In genomic region chr1:180226221-180226713, GRCm38 (mm10) we compare ENCODE assay signal across 8 mouse cellular contexts. TPM values are rescaled to one million over a fixed set of nuclear protein-coding genes. Genes with fewer than 3 reads are reported as not detected.
A peak's percentile ranks its signal among the peaks of the same experiment; 100 is the strongest.
DNase-seq lines count a peak whose midpoint lies in the region; ATAC-seq and TF ChIP-seq lines count a peak whose summit lies in the region.

No protein-coding gene starts in this region.

- peak; percentile 57 for ATAC-seq in intestine, postnatal 0 days

- peak overlapping the region; percentile 68 for H3K4me2 ChIP-seq in intestine, postnatal 0 days (replicated peaks; ENCODE audit: low read depth)

- no peaks in the 10 kb centered on the region for H3K4me1 ChIP-seq in embryonic fibroblast, embryonic 13.5 days (ENCODE audit: control insufficient read depth, insufficient read depth, low read length)
- H3K4me1 ChIP-seq in intestine, postnatal 0 days (replicated peaks; ENCODE audit: control insufficient read depth, insufficient read depth, low read length), result 0 out of 2 replicates have a peak, but pooled peaks cover 3% of the 10 kb centered on the region

- H3K27me3 ChIP-seq in intestine, postnatal 0 days (replicated peaks; ENCODE audit: control insufficient read depth, insufficient read depth, low read length), result no peaks in the 10 kb centered on the region

- H3K9me3 ChIP-seq in intestine, postnatal 0 days (ENCODE audit: control insufficient read depth), result peaks cover 4% of the 10 kb centered on the region; the same call in 1 of the 2 replicates

- H3K4me3 ChIP-seq in embryonic fibroblast, embryonic 13.5 days (ENCODE audit: insufficient read depth, low read length), result peak overlapping the region; percentile 47
- peak overlapping the region; percentile 43 for H3K4me3 ChIP-seq in intestine, postnatal 0 days (ENCODE audit: low read depth, low read length)

- TF ChIP-seq CTCF in embryonic fibroblast, embryonic 13.5 days (IDR thresholded peaks at IDR 0.05; ENCODE audit: borderline replicate concordance, insufficient read depth, low read length), result no peak
- peak; percentile 56 for TF ChIP-seq CTCF in intestine, postnatal 0 days (IDR thresholded peaks at IDR 0.05; ENCODE audit: low read depth)

- no peak for TF ChIP-seq POLR2A in embryonic fibroblast, embryonic 13.5 days (IDR thresholded peaks at IDR 0.05; ENCODE audit: low read depth, low read length)

- 5% methylated on average over 12 of the region's 12 CpGs for WGBS in intestine, postnatal 0 days

- no peak overlapping the region for H3K27ac ChIP-seq in embryonic fibroblast, embryonic 13.5 days (ENCODE audit: insufficient read depth, low read length)
- H3K27ac ChIP-seq in intestine, postnatal 0 days (ENCODE audit: low read depth, low read length), result peak overlapping the region; percentile 81

- no peaks in the 10 kb centered on the region for H3K36me3 ChIP-seq in intestine, postnatal 0 days (ENCODE audit: control insufficient read depth, insufficient read depth)

- H3K9ac ChIP-seq in intestine, postnatal 0 days (ENCODE audit: low read depth, low read length), result peak overlapping the region; percentile 45; the same call in 1 of the 2 replicates

- DNase-seq in spleen, adult 18-20 months, result peak; percentile 33 to 38
- no peak for DNase-seq in spleen, adult 12 weeks (ENCODE audit: low spot score)
- DNase-seq in lung, postnatal 4 days, result peak; percentile 36 to 48
- DNase-seq in spleen, postnatal 36 days (ENCODE audit: low spot score in 2 of 2), result peak; percentile 63 to 65
- no peak for DNase-seq in layer of hippocampus, adult 8-10 months (ENCODE audit: low spot score in 2 of 2)
- no peak for DNase-seq in layer of hippocampus, postnatal 25 days (ENCODE audit: extremely low spot score in 1 of 2, low spot score in 1 of 2)

RNA-seq across cellular contexts. Expression of gene Coq8a, which starts 26.9 kb away (rescaled TPM):
- 1.5 and 3.3 TPM in 2 replicates for polyA plus RNA-seq in embryonic fibroblast, embryonic 13.5 days (2011; ENCODE audit: insufficient read length, low read depth, missing spikeins)
- polyA plus RNA-seq in intestine, postnatal 0 days (2015; fragmentation: Nextera tagmentation; extraction: Ambion mirVana), result 28.6 and 29.7 TPM in 2 replicates
- 10 to 100 TPM; 55.6 to 69.2 (median 65.8) TPM for total RNA-seq in layer of hippocampus, adult 8-10 months (2022)
- 10 to 100 TPM; 63.2 to 71.5 TPM for total RNA-seq in layer of hippocampus, postnatal 25 days (2021)

RNA-seq across cellular contexts. Expression of gene Psen2, which starts 37.0 kb away (rescaled TPM):
- polyA plus RNA-seq in embryonic fibroblast, embryonic 13.5 days (2011; ENCODE audit: insufficient read length, low read depth, missing spikeins), result 20.3 and 27.4 TPM in 2 replicates
- polyA plus RNA-seq in intestine, postnatal 0 days (2015; fragmentation: Nextera tagmentation; extraction: Ambion mirVana), result 12.3 and 14.8 TPM in 2 replicates
- 10 to 100 TPM; 21.5 to 25.9 (median 22.2) TPM for total RNA-seq in layer of hippocampus, adult 8-10 months (2022)
- 10 to 100 TPM; 19.5 to 25.4 TPM for total RNA-seq in layer of hippocampus, postnatal 25 days (2021)

Comparison
In these comparisons a context has a peak if more than half of its experiments do, and no peak if none do; other contexts are left out.
1. DNase-seq: peak in spleen, adult 18-20 months (2 of 2), lung, postnatal 4 days (2 of 2) and spleen, postnatal 36 days (2 of 2); none in spleen, adult 12 weeks (single experiment), layer of hippocampus, adult 8-10 months (0 of 2) and layer of hippocampus, postnatal 25 days (0 of 2).